Mouse (Mus musculus) c-Kit-positive CD71-positive TER-119-negative erythroid progenitor cells, embryonic 14.5 days (primary cell): ENCODE results near the gene Bfsp2.
"Not testable (repeated sequence)": the region's sequence is repeated elsewhere in the genome, so short reads cannot be mapped to it uniquely, and the experiment has no call there.

ENCODE experiments used
- DNase-seq: peaks from one replicate; pipeline ENCODE4 v3.0.0-alpha.2; 2013; ENCODE audit warnings: low read depth

Bfsp2 gene

DNA sequence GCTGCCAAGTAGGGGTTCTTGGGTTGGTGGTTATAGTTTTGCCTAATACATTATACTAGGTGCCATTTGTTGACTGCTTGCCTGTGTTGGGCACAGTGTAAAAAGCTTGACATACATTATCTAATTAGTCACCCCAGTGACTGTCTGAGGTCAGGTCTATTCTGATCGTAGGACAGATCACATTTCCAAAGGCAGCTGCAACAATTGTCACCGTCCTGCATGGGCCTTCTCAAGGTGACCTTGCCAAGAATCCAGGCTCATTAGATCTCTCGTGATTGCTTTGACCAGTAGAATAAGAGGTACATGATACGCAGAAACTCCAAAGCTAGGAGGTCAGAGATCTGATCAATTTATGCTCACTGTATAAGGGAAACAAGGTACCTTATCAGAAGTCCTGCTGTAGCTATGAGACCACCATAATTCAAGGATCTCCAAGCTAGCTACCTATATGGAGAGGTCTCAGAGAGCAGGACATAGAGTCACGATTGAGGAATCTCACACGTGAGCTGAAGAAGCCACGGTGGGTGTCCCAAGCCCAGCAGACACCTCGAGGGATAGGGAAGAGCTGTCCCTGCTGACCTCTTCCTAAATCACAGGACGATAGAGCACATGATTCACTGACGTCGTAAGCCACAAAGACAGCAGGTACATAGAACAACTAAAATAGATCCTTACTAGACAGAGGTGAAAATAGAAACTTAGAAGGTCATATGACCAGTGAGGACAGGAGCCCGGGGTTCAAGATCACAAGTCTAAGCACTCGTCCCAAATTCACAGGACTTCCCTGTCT lies 49.6 kb downstream of the Bfsp2 start:
- DNase-seq, result no peak

DNA sequence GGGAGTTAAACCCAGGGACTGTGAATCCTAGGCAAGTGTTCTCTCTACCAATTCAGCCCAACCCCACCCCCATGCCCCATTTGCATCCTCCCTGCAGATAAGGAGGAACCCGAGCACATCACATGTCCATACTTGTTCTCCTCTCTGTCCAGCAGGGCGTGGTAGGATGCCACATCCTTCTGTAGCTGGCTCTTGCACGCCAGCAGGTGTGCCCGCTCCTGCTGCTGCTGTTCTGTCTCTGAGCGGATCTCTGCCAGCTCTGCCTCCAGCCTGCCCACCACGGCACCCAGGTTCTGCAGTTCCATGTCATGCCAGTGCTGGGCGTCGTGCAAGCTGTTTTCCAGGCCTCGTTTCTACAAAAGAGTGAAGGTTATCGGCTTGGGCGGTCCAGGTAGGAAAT lies 53.8 kb downstream of the Bfsp2 start:
- no peak for DNase-seq

- DNase-seq, result no peak
These were observed 55.4 kb downstream of the Bfsp2 start for GRCm38 (mm10) chr9:103424869-103425268.

DNA sequence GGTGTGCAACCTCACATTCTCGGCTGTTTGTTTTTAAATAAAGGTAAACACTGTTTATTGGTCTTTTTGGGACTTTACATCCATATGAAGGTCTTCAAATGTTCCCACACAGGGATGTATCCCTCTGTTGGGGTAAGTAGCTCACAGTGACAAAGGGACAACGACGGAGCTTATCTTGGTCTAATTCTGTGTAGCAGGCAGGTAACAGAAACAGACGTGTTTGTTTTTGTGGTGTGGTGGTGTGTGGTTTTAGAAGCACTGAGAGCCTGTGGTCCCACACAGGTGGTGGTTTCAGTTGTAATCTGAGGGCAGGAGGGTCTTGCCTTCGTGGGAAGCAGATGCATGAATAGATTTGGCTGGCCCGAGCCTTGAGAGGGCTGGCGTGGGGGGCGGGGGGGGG lies 56.3 kb downstream of the Bfsp2 start:
- DNase-seq, result no peak

DNA sequence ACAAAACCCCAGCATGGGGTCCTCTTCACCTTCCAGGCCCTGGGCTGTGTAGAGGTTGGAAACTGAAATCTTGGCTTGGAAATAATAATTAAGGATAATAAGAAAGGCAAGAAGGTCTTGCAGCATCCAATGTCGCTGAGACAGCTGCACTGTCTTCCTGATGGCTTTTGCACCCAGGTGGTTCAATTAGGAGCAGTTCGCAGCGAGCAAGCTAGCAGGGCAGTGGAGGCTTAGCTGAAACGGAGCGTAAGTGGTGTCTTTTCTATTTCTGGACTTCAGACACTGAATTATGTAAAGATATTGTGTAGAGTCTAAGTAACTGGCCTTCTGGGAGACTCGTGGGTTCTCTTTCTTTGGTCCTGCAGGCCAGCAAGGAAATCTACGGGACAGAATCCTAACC lies 56.8 kb downstream of the Bfsp2 start:
- no peak for DNase-seq

GRCm38 (mm10) chr9:103422847-103423246 lies 57.4 kb downstream of the Bfsp2 start:
- no peak for DNase-seq

GRCm38 (mm10) chr9:103420844-103421243 lies 59.4 kb downstream of the Bfsp2 start:
- no peak for DNase-seq

- no peak for DNase-seq
These were observed 61.4 kb downstream of the Bfsp2 start for GRCm38 (mm10) chr9:103418786-103419185.

DNA sequence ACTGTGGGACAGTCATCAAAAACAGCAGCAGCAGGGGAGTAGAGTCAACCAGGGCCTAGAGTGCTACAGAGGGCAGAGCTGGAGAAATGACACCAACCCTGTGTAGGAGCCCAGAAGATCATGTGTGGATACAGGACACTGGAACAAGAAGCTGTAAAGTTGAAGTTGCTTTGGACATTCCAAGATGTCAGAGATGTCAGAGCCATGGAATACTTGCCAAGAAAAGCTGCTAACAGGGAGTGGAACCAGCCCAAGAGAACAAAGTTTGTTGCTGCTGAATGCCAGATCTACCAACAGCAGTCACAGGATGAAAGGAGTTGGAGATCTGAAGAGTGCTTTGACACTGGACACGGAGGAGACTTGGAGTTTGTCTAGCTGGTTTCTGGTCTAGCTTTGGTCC lies 62.0 kb downstream of the Bfsp2 start:
- not testable (repeated sequence) for DNase-seq

GRCm38 (mm10) chr9:103413457-103413856 lies 66.8 kb downstream of the Bfsp2 start:
- no peak for DNase-seq

DNA sequence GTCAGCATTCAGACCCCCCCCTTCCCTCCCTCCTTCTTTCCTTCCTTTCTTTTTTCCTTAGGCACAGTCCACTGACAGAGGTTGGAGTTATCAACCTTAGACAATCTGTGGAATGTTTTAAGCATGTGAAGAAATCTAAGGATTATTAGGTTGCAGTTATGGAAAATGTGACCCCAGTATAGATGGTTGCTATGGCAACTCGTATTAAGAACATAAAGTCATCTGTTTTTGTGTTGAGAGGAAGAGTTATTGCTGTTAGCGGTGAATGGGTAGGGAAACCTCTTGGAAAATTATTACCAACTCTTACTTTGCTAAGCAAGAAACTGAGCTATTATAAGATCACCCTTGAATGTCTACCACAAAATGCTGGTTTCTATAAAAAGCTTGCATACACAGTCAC lies 71.1 kb downstream of the Bfsp2 start:
- no peak for DNase-seq

- no peak for DNase-seq
These were observed 72.0 kb downstream of the Bfsp2 start for GRCm38 (mm10) chr9:103408136-103408777.

DNA sequence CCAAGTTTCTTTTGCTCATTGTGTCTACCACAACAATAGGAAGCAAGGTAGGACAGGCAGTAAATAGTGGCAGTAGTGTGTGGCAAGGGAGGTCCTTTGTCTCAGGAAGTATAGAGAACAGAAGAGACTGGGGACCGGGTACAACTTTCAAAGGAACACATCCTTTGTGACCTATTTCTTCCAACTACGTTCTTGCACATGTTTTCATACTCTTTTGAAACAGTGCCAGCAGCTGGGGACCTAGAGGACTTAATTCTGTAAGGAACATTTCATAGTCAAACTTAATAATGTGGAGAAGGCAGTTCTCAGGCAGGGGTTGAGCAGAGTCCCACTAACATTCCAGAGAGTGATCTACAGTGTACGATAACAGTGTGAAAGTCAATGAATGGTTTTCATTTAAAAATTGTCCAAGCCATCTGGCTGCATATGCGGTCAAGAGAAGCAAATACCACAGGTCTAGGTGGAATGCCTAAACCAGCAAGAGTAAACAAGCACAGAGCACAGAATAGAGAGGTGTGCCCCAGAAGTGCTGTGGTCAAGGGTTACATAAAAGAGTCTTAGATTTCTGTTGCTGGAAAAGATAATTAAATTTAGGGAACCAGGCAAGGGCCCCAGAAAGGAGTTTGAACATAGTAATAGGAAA lies 76.8 kb downstream of the Bfsp2 start:
- DNase-seq, result no peak

GRCm38 (mm10) chr9:103398509-103399157 lies 81.6 kb downstream of the Bfsp2 start:
- DNase-seq, result no peak

DNA sequence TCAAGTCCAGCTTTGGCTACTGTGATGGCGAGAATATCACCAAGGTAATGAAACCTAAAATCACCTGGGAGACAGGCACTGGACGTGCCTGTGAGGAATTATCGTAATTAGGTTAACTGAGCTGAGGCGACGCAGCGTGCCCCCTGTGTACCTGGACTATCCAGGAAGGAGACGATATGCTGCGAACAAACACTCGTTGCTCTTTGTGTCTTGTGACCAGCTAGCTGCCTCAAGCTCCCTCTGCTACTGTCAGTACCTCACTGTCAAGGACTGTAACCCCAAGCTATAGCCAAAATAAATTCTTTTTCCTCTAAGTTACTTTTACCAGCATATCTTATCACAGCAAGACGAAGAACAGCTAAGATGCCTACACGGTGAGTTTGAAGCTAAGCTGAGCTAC lies 87.0 kb downstream of the Bfsp2 start:
- DNase-seq, result no peak

GRCm38 (mm10) chr9:103391796-103392372 lies 88.3 kb downstream of the Bfsp2 start:
- no peak for DNase-seq

DNA sequence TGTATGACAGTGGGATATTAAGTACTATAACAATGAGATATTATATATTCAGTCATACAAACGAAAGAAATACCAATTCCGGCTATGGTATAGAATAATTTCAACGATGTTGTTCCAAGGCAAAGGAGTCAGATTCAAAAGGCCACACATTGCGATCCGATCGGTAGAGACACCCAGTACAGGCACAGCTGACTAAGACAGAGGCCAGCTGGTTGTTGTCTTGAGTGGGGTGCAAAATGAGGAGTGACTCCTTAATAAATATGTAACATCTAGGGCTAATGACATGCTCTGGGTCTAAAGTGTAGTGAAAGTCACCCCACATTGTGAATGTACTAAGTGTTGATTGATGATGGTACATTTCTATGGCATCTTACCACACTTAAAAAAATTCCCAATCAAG lies 91.0 kb downstream of the Bfsp2 start:
- no peak for DNase-seq

GRCm38 (mm10) chr9:103387011-103387653 lies 93.1 kb downstream of the Bfsp2 start:
- no peak for DNase-seq

DNA sequence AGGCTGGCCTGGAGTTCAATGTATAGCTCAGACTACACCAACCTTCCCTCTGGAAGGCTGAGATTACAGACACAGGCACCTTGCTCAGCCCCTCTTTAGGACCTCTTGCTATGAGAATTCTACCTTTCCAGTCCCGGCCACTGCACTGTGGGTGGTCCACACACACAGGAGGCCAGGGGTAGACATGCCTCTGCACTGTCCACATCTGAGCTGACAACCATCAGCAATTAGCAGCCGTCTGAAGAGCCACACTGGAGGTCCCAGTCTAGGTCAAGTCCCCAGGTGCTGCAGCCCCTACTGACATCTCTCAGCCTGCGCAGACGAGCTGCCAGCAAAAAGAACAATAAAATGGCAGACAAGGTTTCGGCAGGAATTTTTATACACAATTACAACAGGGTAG lies 93.6 kb downstream of the Bfsp2 start:
- no peak for DNase-seq

DNA sequence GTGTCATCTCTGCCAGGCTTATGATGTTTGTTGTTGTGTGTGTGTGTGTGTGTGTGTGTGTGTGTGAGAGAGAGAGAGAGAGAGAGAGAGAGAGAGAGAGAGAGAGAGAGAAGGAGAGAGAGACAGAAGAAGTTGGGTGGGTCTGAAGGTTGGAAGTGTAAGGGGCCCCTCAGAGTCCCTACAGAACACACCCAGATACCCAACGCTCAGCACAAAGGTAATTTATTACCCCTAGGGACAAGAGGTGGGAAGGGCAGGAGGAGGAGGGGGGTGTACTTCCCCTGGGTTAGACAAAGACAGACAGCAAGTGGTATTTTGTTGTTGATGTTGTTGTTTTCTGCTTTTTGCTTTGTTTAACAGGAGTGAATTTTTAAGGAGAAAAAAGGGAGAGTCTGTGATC lies 94.6 kb downstream of the Bfsp2 start:
- DNase-seq, result no peak

- DNase-seq, result no peak
These were observed 96.0 kb downstream of the Bfsp2 start for GRCm38 (mm10) chr9:103384141-103384796.
